Mouse (Mus musculus) left cerebral cortex, postnatal 14 days (tissue): Measurements from ENCODE around the gene Fhl2. TPM values are rescaled to one million over a fixed set of nuclear protein-coding genes. Genes with fewer than 3 reads are reported as not detected.

Experiments
- total RNA-seq, 2 experiments: library from RNA; stranded (reverse); gene quantifications; 2 replicates each; pipeline ENCODE4 v1.2.3; 2021

Gene Fhl2
- total RNA-seq, 2 experiments from 2014 or later = 48.4 to 55.9 TPM

Other genes with a start within 250 kb of the Fhl2 start
- 10 to 100 TPM; 17.1 to 18.4 TPM for gene Gpr45, start 244.1 kb downstream of the Fhl2 start, total RNA-seq
- gene Tgfbrap1, start 98.3 kb downstream of the Fhl2 start, total RNA-seq = 10 to 100 TPM; 40.3 to 41.7 TPM
- 10 to 100 TPM; 19.8 to 20.3 TPM for gene AI597479, start 98.3 kb downstream of the Fhl2 start, total RNA-seq
- 10 to 100 TPM; 33.4 to 33.7 TPM for gene Nck2, start 247.6 kb upstream of the Fhl2 start, total RNA-seq